Mouse (Mus musculus): ENCODE results near the gene Qrich2.
A peak's percentile ranks its signal among the peaks of the same experiment; 100 is the strongest.
"Not testable (repeated sequence)": the region's sequence is repeated elsewhere in the genome, so short reads cannot be mapped to it uniquely, and the experiment has no call there.

Qrich2 gene

GRCm38 (mm10) chr11:116466141-116466540 lies at the start of gene Qrich2:
Gene Qrich2, minus strand, starts transcription at chr11:116466241.
- no peak for DNase-seq (ENCODE audit: low read depth, low spot score)

DNA sequence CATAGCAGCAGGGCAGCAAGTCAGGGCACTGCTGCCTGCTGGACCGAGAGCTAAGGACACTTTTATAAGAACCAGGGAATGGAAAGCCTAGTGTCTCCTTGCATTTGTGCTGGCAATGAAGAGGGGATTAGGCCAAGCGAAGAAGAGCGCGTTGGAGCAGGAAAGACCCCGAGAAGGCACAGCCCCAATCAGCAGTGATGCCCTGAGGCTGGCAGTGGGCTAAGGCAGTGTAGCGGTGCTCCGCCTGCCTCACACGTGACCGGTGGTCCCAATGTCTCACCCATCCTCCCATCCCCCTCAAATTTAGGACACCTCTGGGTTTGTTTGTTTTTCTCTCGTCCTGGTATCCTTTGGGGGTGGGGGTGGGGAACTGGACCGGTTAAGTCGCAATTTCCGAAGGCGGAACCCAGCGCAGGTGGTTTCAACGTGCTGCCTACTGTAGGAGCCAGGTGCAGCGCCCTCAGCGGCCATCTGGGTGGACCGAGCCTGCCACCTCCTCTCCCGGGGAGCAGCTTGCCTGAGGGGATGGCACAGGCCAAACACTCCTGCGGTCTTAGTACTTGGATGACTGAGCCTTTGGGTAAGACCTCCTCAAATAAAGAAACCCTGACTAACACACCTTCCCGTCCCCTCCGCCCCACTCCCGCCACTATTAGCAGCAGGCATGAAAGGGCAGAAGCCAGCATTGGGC lies 49.4 kb upstream of the Qrich2 start:
- DNase-seq (ENCODE audit: low read depth, low spot score), result no peak

DNA sequence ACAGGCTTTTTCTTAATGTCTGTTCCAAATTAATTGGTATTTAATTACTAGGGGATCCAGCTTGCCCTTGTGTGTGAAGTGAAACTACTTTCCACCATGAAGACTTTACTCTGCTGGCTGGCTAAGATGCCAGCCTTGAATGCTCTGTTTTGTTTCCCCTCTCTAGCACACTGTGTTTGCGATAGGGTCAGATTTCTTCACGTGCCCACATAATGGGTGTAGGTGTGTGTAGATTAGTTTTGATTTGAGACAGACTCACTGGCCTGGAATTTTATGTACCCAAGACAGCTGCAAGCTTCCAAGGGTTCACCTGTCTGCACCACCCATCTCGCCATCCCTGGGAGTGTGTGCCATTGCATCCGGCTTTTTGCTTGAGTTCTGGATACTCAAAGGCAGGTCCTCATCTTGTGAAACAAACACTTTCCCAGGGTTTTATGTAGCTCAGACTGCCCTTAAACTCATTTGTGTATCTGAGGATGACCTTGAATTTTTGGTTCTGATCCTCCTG lies 47.5 kb upstream of the Qrich2 start:
- DNase-seq (ENCODE audit: low read depth, low spot score), result no peak

DNA sequence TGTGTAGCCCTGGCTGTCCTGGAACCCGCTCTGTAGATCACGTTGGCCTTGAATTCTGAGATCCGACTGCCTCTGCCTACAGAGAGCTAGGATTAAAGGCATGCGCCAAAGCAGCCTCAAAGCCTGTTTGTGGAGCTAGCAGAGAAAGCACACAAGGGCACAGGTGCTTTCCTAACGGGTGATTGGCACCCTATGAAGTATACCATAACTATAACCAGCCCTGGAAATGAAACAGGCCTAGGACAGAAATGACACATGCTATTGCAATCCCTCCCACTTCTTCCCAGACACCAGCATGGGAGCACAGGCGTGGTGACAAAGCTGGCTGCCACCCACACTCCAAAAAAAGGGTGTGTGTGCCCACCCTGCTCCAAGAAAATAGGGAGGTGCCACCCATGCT lies 46.9 kb upstream of the Qrich2 start:
- no peak for DNase-seq (ENCODE audit: low read depth, low spot score)

DNA sequence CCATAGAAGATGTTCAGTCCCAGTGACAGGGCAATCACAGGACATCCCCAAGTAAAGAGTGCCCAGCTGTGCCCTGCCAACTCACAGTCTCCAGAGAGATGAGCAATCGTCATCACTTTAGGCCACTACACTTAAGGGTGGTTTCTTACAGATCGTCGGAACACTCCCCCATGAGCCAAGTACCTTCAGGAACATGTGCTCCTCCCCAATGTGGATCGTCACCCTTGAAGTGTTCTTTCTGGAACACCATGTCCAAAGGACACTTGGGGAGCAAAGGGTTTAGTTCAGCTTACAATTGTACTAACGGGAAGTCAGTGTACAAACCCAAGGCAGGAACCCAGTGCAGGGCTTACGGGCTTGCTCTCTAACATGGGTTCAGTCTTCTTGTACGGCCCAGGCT lies 46.1 kb upstream of the Qrich2 start:
- DNase-seq (ENCODE audit: low read depth, low spot score), result no peak

- no peak for DNase-seq (ENCODE audit: low read depth, low spot score)
Measured at GRCm38 (mm10) chr11:116511301-116511868, 45.3 kb upstream of the Qrich2 start.

GRCm38 (mm10) chr11:116508689-116509088 lies 42.6 kb upstream of the Qrich2 start:
- DNase-seq (ENCODE audit: low read depth, low spot score), result no peak

DNA sequence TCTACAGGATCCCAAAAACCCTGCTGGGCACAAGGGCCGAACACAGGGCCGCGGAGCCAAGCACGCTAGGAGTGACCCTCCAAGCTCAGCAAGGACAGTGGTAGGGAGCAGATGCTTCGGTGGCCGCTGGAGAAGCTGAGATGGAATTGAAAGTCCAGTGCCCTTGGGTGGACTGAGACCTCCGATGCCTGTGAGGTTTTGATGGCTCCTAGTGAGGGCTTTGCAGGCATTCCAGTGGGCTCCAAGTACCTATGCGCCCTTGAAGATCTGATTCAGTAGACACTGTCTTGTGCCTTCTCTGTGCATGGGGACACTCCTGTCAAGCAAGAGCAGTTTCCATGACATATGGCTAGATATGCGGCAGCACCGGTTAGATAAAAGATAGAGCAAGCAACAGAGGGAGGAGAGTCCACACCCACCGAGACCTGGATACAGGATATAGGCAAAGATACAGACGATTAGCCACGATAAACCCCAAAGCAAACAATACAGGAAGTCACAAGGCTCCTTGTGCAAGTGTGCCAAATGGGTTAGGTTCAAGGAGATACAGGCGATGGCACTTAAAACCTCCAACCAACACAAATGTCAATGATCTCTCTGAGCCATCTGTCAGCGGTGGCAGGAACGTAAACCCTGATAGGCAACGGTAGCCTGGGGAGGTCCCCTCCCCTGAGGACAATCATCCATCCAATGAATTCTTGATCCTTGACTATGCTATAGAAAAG lies 40.3 kb upstream of the Qrich2 start:
- DNase-seq (ENCODE audit: low read depth, low spot score), result no peak

DNA sequence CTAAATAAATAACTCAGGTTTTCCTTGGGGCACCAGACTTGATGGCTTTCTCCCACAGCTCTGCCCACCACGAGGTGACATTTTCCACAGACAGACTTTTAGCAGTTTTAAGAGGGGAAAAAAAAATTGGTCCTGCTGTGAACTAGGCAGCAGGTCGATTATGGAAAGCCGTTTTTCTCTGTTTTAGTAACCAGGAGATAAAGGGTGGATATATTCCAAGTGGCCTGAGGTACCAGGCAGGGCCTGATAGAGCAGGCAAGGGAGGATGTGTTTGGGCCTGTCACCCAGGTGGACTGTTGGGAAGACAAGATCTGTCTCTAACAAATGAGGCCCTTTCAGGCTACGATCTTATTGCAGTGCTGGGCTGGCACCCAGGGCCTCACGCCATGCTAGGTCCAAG lies 39.5 kb upstream of the Qrich2 start:
- no peak for DNase-seq (ENCODE audit: low read depth, low spot score)

DNA sequence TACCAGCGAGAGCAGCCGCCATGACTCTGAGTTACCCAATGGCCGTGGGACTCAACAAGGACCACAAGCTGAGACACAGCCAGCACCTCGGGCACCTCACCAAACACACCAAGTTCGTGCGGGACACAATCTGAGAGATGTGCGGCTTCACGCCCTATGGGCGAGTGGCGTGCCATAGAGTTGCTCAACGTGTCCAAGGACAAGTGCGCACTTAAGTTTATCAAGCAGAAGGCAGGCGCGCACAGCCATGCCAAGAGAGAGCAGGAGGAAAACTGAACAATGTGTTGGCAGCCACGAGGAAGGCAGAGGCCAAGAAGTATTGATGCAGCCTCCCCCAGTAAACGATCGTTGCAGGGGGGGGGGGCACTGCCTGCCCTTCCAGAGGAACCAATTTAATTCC lies 38.5 kb upstream of the Qrich2 start:
- no peak for DNase-seq (ENCODE audit: low read depth, low spot score)

- peak; percentile 88 for DNase-seq (ENCODE audit: low read depth, low spot score)
Measured at GRCm38 (mm10) chr11:116501005-116501746, 35.1 kb upstream of the Qrich2 start.

- DNase-seq (ENCODE audit: low read depth, low spot score), result no peak
Measured at GRCm38 (mm10) chr11:116499018-116499417, 33.0 kb upstream of the Qrich2 start.

GRCm38 (mm10) chr11:116498596-116498995 lies 32.6 kb upstream of the Qrich2 start:
- no peak for DNase-seq (ENCODE audit: low read depth, low spot score)

- no peak for DNase-seq (ENCODE audit: low read depth, low spot score)
Measured at GRCm38 (mm10) chr11:116497313-116497712, 31.3 kb upstream of the Qrich2 start.

GRCm38 (mm10) chr11:116494474-116495174 lies 28.6 kb upstream of the Qrich2 start:
- DNase-seq (ENCODE audit: low read depth, low spot score), result peak; percentile 84

DNA sequence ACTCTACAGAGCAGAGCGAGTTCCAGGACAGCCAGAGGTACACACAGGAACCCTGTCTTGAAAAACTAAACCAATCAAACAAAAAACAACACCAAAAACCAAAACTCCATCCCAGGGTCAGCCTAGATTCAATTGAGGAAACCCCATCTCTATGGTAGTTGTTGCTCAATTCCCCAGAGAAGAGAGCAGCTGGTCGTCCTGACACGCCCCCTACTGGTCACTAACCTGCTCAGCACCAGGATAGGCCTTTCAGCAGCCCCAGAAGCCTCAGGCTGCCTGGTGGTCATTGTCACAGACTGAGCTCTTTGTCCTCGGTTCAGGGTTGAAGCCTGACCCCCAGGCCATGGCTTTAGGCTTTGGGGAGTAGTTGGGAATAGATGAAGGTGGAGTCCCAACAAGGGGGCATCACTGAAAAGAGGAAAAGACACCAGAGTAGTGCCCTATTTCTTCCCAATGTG lies 27.8 kb upstream of the Qrich2 start, which contains the start of gene Prpsap1:
Gene Prpsap1, minus strand, starts transcription at position 408 of the 458 bp plus-strand sequence.
- DNase-seq (ENCODE audit: low read depth, low spot score), result peak; percentile 71

- DNase-seq (ENCODE audit: low read depth, low spot score), result no peak
Measured at GRCm38 (mm10) chr11:116493191-116493590, 27.1 kb upstream of the Qrich2 start.

GRCm38 (mm10) chr11:116492507-116492906 lies 26.5 kb upstream of the Qrich2 start:
- not testable (repeated sequence) for DNase-seq (ENCODE audit: low read depth, low spot score)

DNA sequence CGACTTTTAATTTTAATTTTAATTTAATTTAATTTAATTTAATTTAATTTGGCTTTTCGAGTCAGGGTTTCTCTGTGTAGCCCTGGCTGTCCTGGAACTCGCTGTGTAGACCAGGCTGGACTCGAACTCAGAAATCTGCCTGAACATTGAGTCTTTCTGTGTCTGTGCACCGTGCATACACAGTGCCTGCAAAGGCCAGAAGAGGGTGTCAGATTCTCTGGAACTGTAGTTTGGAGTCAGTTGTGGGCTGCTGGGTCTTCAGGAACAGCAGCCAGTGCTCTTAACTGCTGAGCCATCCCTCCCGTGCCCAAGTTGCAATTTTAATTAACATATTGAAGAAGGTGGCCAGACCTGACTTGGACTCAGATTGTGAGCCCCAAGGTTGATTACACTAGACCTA lies 25.3 kb upstream of the Qrich2 start:
- no peak for DNase-seq (ENCODE audit: low read depth, low spot score)

DNA sequence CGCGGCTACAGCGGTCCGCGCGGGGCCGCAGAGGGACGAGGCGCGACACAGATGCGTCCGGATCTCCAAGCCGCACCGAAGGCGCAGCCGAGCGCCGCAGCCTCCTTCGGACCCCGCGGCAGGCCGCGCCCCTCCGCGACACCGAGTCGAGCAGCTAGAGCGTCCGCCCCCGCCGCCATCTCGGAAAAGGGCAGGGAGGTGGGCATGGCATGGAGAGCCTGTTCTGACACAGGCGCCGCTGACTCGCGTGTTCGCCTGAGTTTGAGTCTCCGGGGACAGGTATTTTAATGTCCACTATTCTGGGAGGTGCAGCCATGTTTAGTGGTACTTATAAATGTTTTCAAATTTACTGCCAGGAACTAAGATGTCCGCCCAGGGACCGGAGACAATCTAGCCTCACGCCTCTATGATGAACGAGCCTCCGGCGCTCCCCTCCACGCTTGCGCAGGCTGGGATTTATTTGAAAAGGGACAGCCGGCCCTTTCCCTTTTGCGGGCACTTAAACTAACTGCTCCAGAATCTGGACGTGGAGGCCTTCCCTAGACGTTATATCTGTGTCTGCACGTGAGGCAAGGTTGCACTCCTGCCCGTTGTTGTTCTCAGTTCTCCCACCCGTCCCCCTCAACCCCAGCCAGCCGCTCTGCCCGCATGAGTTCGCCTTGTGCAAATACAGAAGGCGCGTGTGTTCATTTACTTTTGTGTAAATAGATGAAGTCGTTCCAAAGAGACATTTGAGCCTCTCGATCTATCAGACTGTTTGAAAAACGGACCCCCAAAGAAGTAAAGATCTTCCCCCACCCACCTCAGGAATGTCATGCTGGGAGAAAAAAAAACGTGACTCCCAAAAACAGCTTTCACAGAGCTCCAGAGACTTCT lies 24.4 kb upstream of the Qrich2 start:
- peak; percentile 96 for DNase-seq (ENCODE audit: low read depth, low spot score)
